Mouse (Mus musculus) liver, embryonic 14.5 days (tissue): ENCODE results near the gene Vasp.

ENCODE experiments used
- CTCF ChIP-seq: IDR thresholded peaks from 2 replicates; pipeline ENCODE4 v1.5.1; 2016; ENCODE audit warnings: antibody characterized with exemption, low read depth, control low read depth
- EP300 ChIP-seq: IDR thresholded peaks from 2 replicates; pipeline ENCODE4 v1.6.1; 2016; ENCODE audit warnings: antibody characterized with exemption, low read depth

DNA sequence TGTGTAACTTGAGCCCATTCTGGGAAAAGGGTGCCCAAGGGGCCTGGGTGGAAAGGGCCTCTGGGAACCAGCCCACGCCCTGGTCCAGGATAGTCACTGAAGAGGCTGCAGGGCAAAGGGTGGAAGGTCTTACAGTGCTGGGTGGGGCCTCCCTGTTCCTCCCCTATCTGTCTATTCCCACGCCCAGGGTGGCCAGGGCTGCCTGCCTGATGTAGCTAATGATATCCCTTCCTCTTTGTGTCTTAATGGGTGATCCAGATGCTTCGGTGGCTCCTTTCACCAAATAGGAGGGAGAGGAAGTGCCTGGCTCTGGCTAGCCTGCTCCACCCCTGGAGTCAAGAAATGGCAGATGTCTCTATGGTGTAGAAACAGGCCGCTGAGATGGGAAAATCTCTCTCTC, 46.7 kb downstream of the Vasp start:
- no peak for TF ChIP-seq CTCF
- TF ChIP-seq EP300: peak; percentile 37; the same call in 1 of the 2 replicates
